Mouse (Mus musculus) kidney, postnatal 0 days (tissue): ENCODE data around the gene Col9a2. TPM values are rescaled to one million over a fixed set of nuclear protein-coding genes. Genes with fewer than 3 reads are reported as not detected.

ENCODE experiments used
- ATAC-seq: fragments of 200-750 bp; cut with Nextera tagmentation; replicated peaks from 2 replicates; pipeline ENCODE4 v1.8.0; 2017; ENCODE audit warnings: low read depth, moderate number of reproducible peaks, moderate TSS enrichment, moderate library complexity; ENCODE audit not compliant: low FRiP score
- DNase-seq: peaks from one replicate; pipeline ENCODE4 v3.0.0-alpha.2; 2016; ENCODE audit warnings: low spot score
- H3K27ac ChIP-seq: fragments of 300-500 bp; sonication (generic); 2 replicates; pipeline ENCODE4 v1.5.1; 2014; ENCODE audit warnings: mild to moderate bottlenecking
- H3K27me3 ChIP-seq: fragments of 300-500 bp; sonication (generic); 2 replicates; pipeline ENCODE4 v1.6.1; 2014; ENCODE audit warnings: low read length, mixed read lengths; ENCODE audit not compliant: insufficient read depth
- H3K36me3 ChIP-seq: fragments of 300-500 bp; sonication (generic); 2 replicates; pipeline ENCODE4 v1.6.1; 2014; ENCODE audit warnings: low read length, mixed read lengths; ENCODE audit not compliant: insufficient read depth
- H3K4me1 ChIP-seq: fragments of 300-500 bp; sonication (generic); replicated peaks from 2 replicates; pipeline ENCODE4 v1.6.1; 2014; ENCODE audit warnings: antibody characterized with exemption, low read length, mixed read lengths; ENCODE audit not compliant: insufficient read depth
- H3K4me2 ChIP-seq: fragments of 300-500 bp; sonication (generic); 2 replicates; pipeline ENCODE4 v1.6.1; 2014; ENCODE audit warnings: mild to moderate bottlenecking, low read length, moderate library complexity, mixed read lengths
- H3K4me3 ChIP-seq: fragments of 300-500 bp; sonication (generic); replicated peaks from 2 replicates; pipeline ENCODE4 v1.5.1; 2014; ENCODE audit warnings: low read depth, low read length
- H3K9ac ChIP-seq: fragments of 300-500 bp; sonication (generic); 2 replicates; pipeline ENCODE4 v1.6.1; 2014; ENCODE audit warnings: low read depth, low read length
- H3K9me3 ChIP-seq: fragments of 300-500 bp; sonication (generic); replicated peaks from 2 replicates; pipeline ENCODE4 v1.6.1; 2016; ENCODE audit warnings: low read length, inconsistent platforms, mixed read lengths
- CTCF ChIP-seq: IDR thresholded peaks from 2 replicates; pipeline ENCODE4 v1.5.1; 2016; ENCODE audit warnings: antibody characterized with exemption, low read depth, mild to moderate bottlenecking, moderate library complexity
- WGBS: fragments of 180-500 bp; shearing (Covaris S2); extraction: QIAGEN DNeasy Blood & Tissue Kit; methylation state at CpG from one replicate; pipeline ENCODE4 v1.1.7; 2014; 5-methylcytosine and 5-hydroxymethylcytosine counted together
- polyA plus RNA-seq: library from polyadenylated mRNA; unstranded; fragments of >200 nt; fragmentation: Nextera tagmentation; extraction: Ambion mirVana; gene quantifications from 2 replicates; pipeline ENCODE4 v1.2.1, GENCODE M21; 2015

Gene Col9a2
- polyA plus RNA-seq, 1 experiment from 2014 or later, result 3.0 TPM

GRCm38 (mm10) chr4:121097650-121098378 lies 58.6 kb downstream of the Col9a2 start, which contains the start of gene Zmpste24:
Gene Zmpste24, minus strand, starts transcription at chr4:121098241.
- H3K4me2 ChIP-seq, result peak within 1 kb of the TSS; percentile 68
- no peak for TF ChIP-seq CTCF
- peak within 1 kb of the TSS; percentile 71 for H3K9ac ChIP-seq
- H3K27me3 ChIP-seq, result no peaks in the 10 kb centered on the region
- peak; percentile 96 for DNase-seq
- H3K9me3 ChIP-seq, result no peaks in the 10 kb centered on the region
- peaks cover 14% of the 10 kb centered on the region; the same call in 1 of the 2 replicates for H3K36me3 ChIP-seq
- ATAC-seq, result peak; percentile 90
- peak within 1 kb of the TSS; percentile 85 for H3K4me3 ChIP-seq
- peak within 1 kb of the TSS; percentile 77 for H3K27ac ChIP-seq
- 0 out of 2 replicates have a peak, but pooled peaks cover 3% of the 10 kb centered on the region for H3K4me1 ChIP-seq
- WGBS, result under 1% methylated on average over 39 of the region's 39 CpGs

- WGBS, result 84% methylated on average over 4 of the region's 4 CpGs
- H3K36me3 ChIP-seq, result no peaks in the 10 kb centered on the region
- no peaks in the 10 kb centered on the region for H3K4me1 ChIP-seq
- DNase-seq (no peak), ATAC-seq (no peak)
- no peak overlapping the region for H3K9ac ChIP-seq
- TF ChIP-seq CTCF, result no peak
- no peak overlapping the region for H3K27ac ChIP-seq
- H3K9me3 ChIP-seq, result no peaks in the 10 kb centered on the region
- no peak overlapping the region for H3K4me2 ChIP-seq
- no peak overlapping the region for H3K4me3 ChIP-seq
- no peaks in the 10 kb centered on the region for H3K27me3 ChIP-seq
Measured at GRCm38 (mm10) chr4:121103304-121103703, 64.1 kb downstream of the Col9a2 start.

Other genes starting within 250 kb of the Col9a2 start
- 107 and 108 TPM in 2 replicates for gene Nfyc, start 207.8 kb upstream of the Col9a2 start, polyA plus RNA-seq
- gene Rims3, start 184.6 kb upstream of the Col9a2 start, polyA plus RNA-seq, result 0.21 and 0.22 TPM in 2 replicates
- gene Exo5, start 114.4 kb upstream of the Col9a2 start, polyA plus RNA-seq, result 20.4 and 21.1 TPM in 2 replicates
- gene Zfp69, start 87.7 kb upstream of the Col9a2 start, polyA plus RNA-seq, result 6.0 and 6.7 TPM in 2 replicates
- gene Smap2, start 22.1 kb upstream of the Col9a2 start, polyA plus RNA-seq, result 12.1 and 14.1 TPM in 2 replicates
- gene Zmpste24, start 58.9 kb downstream of the Col9a2 start, polyA plus RNA-seq, result 38.8 and 42.9 TPM in 2 replicates
- gene Tmco2, start 69.8 kb downstream of the Col9a2 start, polyA plus RNA-seq, result not detected in 2 replicates
- gene Rlf, start 175.7 kb downstream of the Col9a2 start, polyA plus RNA-seq, result 11.9 and 12.3 TPM in 2 replicates